Mouse (Mus musculus) stomach, embryonic 15.5 days (tissue): ENCODE measurements around the gene Kctd17. TPM values are rescaled to one million over a fixed set of nuclear protein-coding genes. Genes with fewer than 3 reads are reported as not detected.

Experiments used
- ATAC-seq: fragments of 200-750 bp; cut with Nextera tagmentation; 2 replicates; pipeline ENCODE4 v1.8.0; 2017; ENCODE audit warnings: low read depth, moderate number of reproducible peaks, moderate TSS enrichment; ENCODE audit not compliant: insufficient read depth, low FRiP score
- H3K27ac ChIP-seq: fragments of 300-500 bp; sonication (generic); 2 replicates; pipeline ENCODE4 v1.5.1; 2015; ENCODE audit warnings: mild to moderate bottlenecking, inconsistent platforms
- H3K27me3 ChIP-seq: fragments of 300-500 bp; sonication (generic); replicated peaks from 2 replicates; pipeline ENCODE4 v1.6.1; 2015; ENCODE audit warnings: inconsistent platforms
- H3K36me3 ChIP-seq: fragments of 300-500 bp; sonication (generic); 2 replicates; pipeline ENCODE4 v1.6.1; 2015; ENCODE audit warnings: inconsistent platforms
- H3K4me1 ChIP-seq: fragments of 300-500 bp; sonication (generic); 2 replicates; pipeline ENCODE4 v1.6.1; 2015; ENCODE audit warnings: inconsistent platforms
- H3K4me2 ChIP-seq: fragments of 300-500 bp; sonication (generic); 2 replicates; pipeline ENCODE4 v1.6.1; 2015; ENCODE audit warnings: mild to moderate bottlenecking, inconsistent platforms
- H3K4me3 ChIP-seq: fragments of 300-500 bp; sonication (generic); replicated peaks from 2 replicates; pipeline ENCODE4 v1.5.1; 2015; ENCODE audit warnings: inconsistent platforms
- H3K9ac ChIP-seq: fragments of 300-500 bp; sonication (generic); 2 replicates; pipeline ENCODE4 v1.6.1; 2015; ENCODE audit warnings: inconsistent platforms
- H3K9me3 ChIP-seq: fragments of 300-500 bp; sonication (generic); 2 replicates; pipeline ENCODE4 v1.6.1; 2016; ENCODE audit warnings: inconsistent platforms
- WGBS: fragments of 180-500 bp; shearing (Covaris S2); methylation state at CpG from one replicate; pipeline ENCODE4 v1.1.7; 2015; 5-methylcytosine and 5-hydroxymethylcytosine counted together
- polyA plus RNA-seq: library from polyadenylated mRNA; unstranded; fragments of >200 nt; fragmentation: Nextera tagmentation; extraction: Ambion mirVana; gene quantifications from 2 replicates; pipeline ENCODE4 v1.2.1, GENCODE M21; 2015

Gene Kctd17
- polyA plus RNA-seq, 1 experiment from 2014 or later, result 35.4 TPM

GRCm38 (mm10) chr15:78450419-78450768, 22.0 kb downstream of the Kctd17 start:
- Histone ChIP-seq H3K9ac (no peak overlapping the region), H3K36me3 (no peaks in the 10 kb centered on the region), H3K4me2 (no peak overlapping the region), H3K4me1 (0 out of 2 replicates have a peak, but pooled peaks cover 6% of the 10 kb centered on the region), H3K9me3 (no peaks in the 10 kb centered on the region), H3K27ac (no peak overlapping the region), H3K4me3 (no peak overlapping the region), H3K27me3 (no peaks in the 10 kb centered on the region)
- 89% methylated on average over 6 of the region's 6 CpGs for WGBS
- no peak for ATAC-seq

- Histone ChIP-seq H3K27me3 (no peaks in the 10 kb centered on the region), H3K9me3 (no peaks in the 10 kb centered on the region), H3K27ac (no peak overlapping the region), H3K36me3 (no peaks in the 10 kb centered on the region), H3K4me3 (no peak overlapping the region), H3K4me2 (no peak overlapping the region), H3K4me1 (0 out of 2 replicates have a peak, but pooled peaks cover 6% of the 10 kb centered on the region), H3K9ac (no peak overlapping the region)
- WGBS, result 67% methylated on average over 2 of the region's 2 CpGs
- no peak for ATAC-seq
Measured at GRCm38 (mm10) chr15:78451201-78451600, 22.8 kb downstream of the Kctd17 start.

- no peak overlapping the region for H3K9ac ChIP-seq
- 79% methylated on average over 3 of the region's 3 CpGs for WGBS
Measured at GRCm38 (mm10) chr15:78452929-78453328, 24.6 kb downstream of the Kctd17 start.

GRCm38 (mm10) chr15:78455168-78455567, 26.8 kb downstream of the Kctd17 start:
- 56% methylated on average over 4 of the region's 4 CpGs for WGBS
- no peak for ATAC-seq
- H3K27ac ChIP-seq, result no peak overlapping the region

More at GRCm38 (mm10) chr15:78452929-78453328, 24.6 kb downstream of the Kctd17 start:
- ATAC-seq, result no peak
- Histone ChIP-seq H3K27ac (no peak overlapping the region), H3K9me3 (no peaks in the 10 kb centered on the region), H3K4me2 (no peak overlapping the region), H3K27me3 (no peaks in the 10 kb centered on the region), H3K4me1 (no peaks in the 10 kb centered on the region), H3K4me3 (no peak overlapping the region), H3K36me3 (no peaks in the 10 kb centered on the region)

GRCm38 (mm10) chr15:78456051-78456450, 27.7 kb downstream of the Kctd17 start:
- H3K9me3 ChIP-seq, result no peaks in the 10 kb centered on the region
- H3K27ac ChIP-seq, result no peak overlapping the region
- no peak overlapping the region for H3K4me3 ChIP-seq
- H3K36me3 ChIP-seq, result no peaks in the 10 kb centered on the region
- H3K9ac ChIP-seq, result no peak overlapping the region
- no peak for ATAC-seq
- H3K4me1 ChIP-seq, result no peaks in the 10 kb centered on the region
- H3K4me2 ChIP-seq, result no peak overlapping the region
- WGBS, result 51% methylated on average over 7 of the region's 7 CpGs
- no peaks in the 10 kb centered on the region for H3K27me3 ChIP-seq

More at GRCm38 (mm10) chr15:78455168-78455567, 26.8 kb downstream of the Kctd17 start:
- Histone ChIP-seq H3K4me3 (no peak overlapping the region), H3K4me2 (no peak overlapping the region), H3K36me3 (no peaks in the 10 kb centered on the region), H3K27me3 (no peaks in the 10 kb centered on the region), H3K9ac (no peak overlapping the region), H3K9me3 (no peaks in the 10 kb centered on the region), H3K4me1 (no peaks in the 10 kb centered on the region)

GRCm38 (mm10) chr15:78457193-78457592, 28.8 kb downstream of the Kctd17 start:
- 75% methylated on average over 10 of the region's 10 CpGs for WGBS
- Histone ChIP-seq H3K36me3 (no peaks in the 10 kb centered on the region), H3K27me3 (no peaks in the 10 kb centered on the region), H3K9me3 (no peaks in the 10 kb centered on the region), H3K4me3 (no peak overlapping the region), H3K4me2 (no peak overlapping the region), H3K9ac (no peak overlapping the region), H3K27ac (no peak overlapping the region), H3K4me1 (no peaks in the 10 kb centered on the region)
- no peak for ATAC-seq

- no peaks in the 10 kb centered on the region for H3K36me3 ChIP-seq
- H3K4me2 ChIP-seq, result no peak overlapping the region
- ATAC-seq, result no peak
- H3K27me3 ChIP-seq, result no peaks in the 10 kb centered on the region
- WGBS, result 34% methylated on average over 2 of the region's 2 CpGs
- no peak overlapping the region for H3K9ac ChIP-seq
- H3K9me3 ChIP-seq, result no peaks in the 10 kb centered on the region
- no peak overlapping the region for H3K4me3 ChIP-seq
- H3K4me1 ChIP-seq, result no peaks in the 10 kb centered on the region
- H3K27ac ChIP-seq, result no peak overlapping the region
Measured at GRCm38 (mm10) chr15:78462981-78463380, 34.6 kb downstream of the Kctd17 start.

GRCm38 (mm10) chr15:78466809-78467208, 38.4 kb downstream of the Kctd17 start:
- Histone ChIP-seq H3K4me2 (no peak overlapping the region), H3K4me3 (no peak overlapping the region), H3K27me3 (no peaks in the 10 kb centered on the region), H3K4me1 (no peaks in the 10 kb centered on the region), H3K27ac (no peak overlapping the region), H3K9me3 (no peaks in the 10 kb centered on the region), H3K9ac (no peak overlapping the region), H3K36me3 (no peaks in the 10 kb centered on the region)
- no peak for ATAC-seq
- 31% methylated on average over 6 of the region's 6 CpGs for WGBS

GRCm38 (mm10) chr15:78467570-78467969, 39.2 kb downstream of the Kctd17 start:
- 94% methylated on average over 7 of the region's 7 CpGs for WGBS
- no peak for ATAC-seq
- Histone ChIP-seq H3K4me1 (0 out of 2 replicates have a peak, but pooled peaks cover 3% of the 10 kb centered on the region), H3K4me2 (no peak overlapping the region), H3K4me3 (no peak overlapping the region), H3K9me3 (no peaks in the 10 kb centered on the region), H3K36me3 (no peaks in the 10 kb centered on the region), H3K9ac (no peak overlapping the region), H3K27ac (no peak overlapping the region), H3K27me3 (no peaks in the 10 kb centered on the region)

- no peak within 1 kb of the TSS for H3K4me2 ChIP-seq
- H3K36me3 ChIP-seq, result no peaks in the 10 kb centered on the region
- H3K9ac ChIP-seq, result no peak within 1 kb of the TSS
- H3K4me3 ChIP-seq, result no peak within 1 kb of the TSS
- no peaks in the 10 kb centered on the region for H3K9me3 ChIP-seq
- no peak within 1 kb of the TSS for H3K27ac ChIP-seq
- no peaks in the 10 kb centered on the region for H3K27me3 ChIP-seq
- ATAC-seq, result 0 out of 2 replicates have a peak, but pooled peaks have one; percentile 27
- 0 out of 2 replicates have a peak, but pooled peaks cover 3% of the 10 kb centered on the region for H3K4me1 ChIP-seq
- 70% methylated on average over 7 of the region's 7 CpGs for WGBS
Measured at GRCm38 (mm10) chr15:78468379-78468937, 40.1 kb downstream of the Kctd17 start, which contains the start of gene Tmprss6. TSS of gene Tmprss6 (minus strand) at chr15:78468634.

- no peak overlapping the region for H3K4me2 ChIP-seq
- no peak overlapping the region for H3K9ac ChIP-seq
- H3K4me3 ChIP-seq, result no peak overlapping the region
- 0 out of 2 replicates have a peak, but pooled peaks cover 3% of the 10 kb centered on the region for H3K4me1 ChIP-seq
- no peaks in the 10 kb centered on the region for H3K36me3 ChIP-seq
- H3K9me3 ChIP-seq, result no peaks in the 10 kb centered on the region
- H3K27me3 ChIP-seq, result no peaks in the 10 kb centered on the region
- H3K27ac ChIP-seq, result no peak overlapping the region
- WGBS, result 63% methylated on average over 4 of the region's 4 CpGs
- ATAC-seq, result no peak
Measured at GRCm38 (mm10) chr15:78470495-78471276, 42.3 kb downstream of the Kctd17 start.

GRCm38 (mm10) chr15:78471902-78472301, 43.5 kb downstream of the Kctd17 start:
- Histone ChIP-seq H3K4me2 (no peak overlapping the region), H3K9ac (no peak overlapping the region), H3K4me3 (no peak overlapping the region), H3K4me1 (0 out of 2 replicates have a peak, but pooled peaks cover 3% of the 10 kb centered on the region), H3K27me3 (no peaks in the 10 kb centered on the region), H3K9me3 (no peaks in the 10 kb centered on the region), H3K36me3 (no peaks in the 10 kb centered on the region), H3K27ac (no peak overlapping the region)
- WGBS, result 26% methylated on average over 7 of the region's 7 CpGs
- no peak for ATAC-seq
